In genomic region chr11:19022576-19022975, GRCm38 (mm10) we compare ENCODE assay signal across 11 mouse cellular contexts. TPM values are rescaled to one million over a fixed set of nuclear protein-coding genes. Genes with fewer than 3 reads are reported as not detected.
DNase-seq lines count a peak whose midpoint lies in the region; ATAC-seq lines count a peak whose summit lies in the region.
"Had no signal": no experiment of that assay in that cellular context is flagged by ENCODE, and none has a peak within 500 bp of the region (broad histone marks: within the 10 kb centered on the region; RNA-seq: fewer than 3 reads in every experiment).

No protein-coding gene starts in this region.

- no peaks in the 10 kb centered on the region for H3K9me3 ChIP-seq in kidney, embryonic 16.5 days (ENCODE audit: low read length)
- H3K9me3 ChIP-seq in limb, embryonic 11.5 days (ENCODE audit: control insufficient read depth, low read length), result no peaks in the 10 kb centered on the region
- no peaks in the 10 kb centered on the region for H3K9me3 ChIP-seq in forebrain, embryonic 13.5 days (replicated peaks)
- H3K9me3 ChIP-seq in midbrain, embryonic 15.5 days, result no peaks in the 10 kb centered on the region
- H3K9me3 ChIP-seq: liver, embryonic 15.5 days had no signal

- no peak overlapping the region for H3K4me3 ChIP-seq in kidney, embryonic 16.5 days (ENCODE audit: low read length)
- H3K4me3 ChIP-seq in limb, embryonic 11.5 days (ENCODE audit: low read depth, low read length), result no peak overlapping the region
- no peak overlapping the region for H3K4me3 ChIP-seq in forebrain, embryonic 13.5 days
- no peak overlapping the region for H3K4me3 ChIP-seq in midbrain, embryonic 15.5 days
- H3K4me3 ChIP-seq: liver, embryonic 15.5 days had no signal

- peak overlapping the region; percentile 84 for H3K27ac ChIP-seq in kidney, embryonic 16.5 days (ENCODE audit: low read length)
- H3K27ac ChIP-seq in limb, embryonic 11.5 days (replicated peaks; ENCODE audit: low read depth, low read length), result no peak overlapping the region
- no peak overlapping the region for H3K27ac ChIP-seq in forebrain, embryonic 13.5 days
- no peak overlapping the region for H3K27ac ChIP-seq in midbrain, embryonic 15.5 days
- H3K27ac ChIP-seq: liver, embryonic 15.5 days had no signal

- H3K27me3 ChIP-seq in kidney, embryonic 16.5 days (ENCODE audit: insufficient read depth, low read length), result peaks cover 3% of the 10 kb centered on the region; the same call in 1 of the 2 replicates
- peaks cover 21% of the 10 kb centered on the region for H3K27me3 ChIP-seq in limb, embryonic 11.5 days (ENCODE audit: control insufficient read depth, insufficient read depth, low read length)
- H3K27me3 ChIP-seq in forebrain, embryonic 13.5 days, result peaks cover 55% of the 10 kb centered on the region
- peaks cover 29% of the 10 kb centered on the region; the same call in 1 of the 2 replicates for H3K27me3 ChIP-seq in midbrain, embryonic 15.5 days (replicated peaks)

- DNase-seq in heart, adult 11 months, result peak; percentile 69
- no peak for DNase-seq in heart, adult 9 months (ENCODE audit: low spot score in 2 of 2)
- DNase-seq in kidney, adult 9 months, result no peak
- DNase-seq in embryo, embryonic 11 days, result peak; percentile 34
- peak; percentile 22 for DNase-seq in limb, embryonic 11.5 days (ENCODE audit: low spot score)
- DNase-seq: cerebellum, adult 18-20 months; gastrocnemius, postnatal 10 days had no signal

- H3K9ac ChIP-seq in kidney, embryonic 16.5 days (replicated peaks; ENCODE audit: low read length), result 0 out of 2 replicates have a peak overlapping the region, but pooled peaks have one; percentile 54
- no peak overlapping the region for H3K9ac ChIP-seq in limb, embryonic 11.5 days (ENCODE audit: low read length)
- H3K9ac ChIP-seq in forebrain, embryonic 13.5 days, result no peak overlapping the region
- H3K9ac ChIP-seq in midbrain, embryonic 15.5 days, result no peak overlapping the region
- H3K9ac ChIP-seq: liver, embryonic 15.5 days had no signal

- WGBS in kidney, embryonic 16.5 days, result 40% methylated on average over 2 of the region's 2 CpGs
- WGBS in limb, embryonic 11.5 days, result 15% methylated on average over 2 of the region's 2 CpGs
- 37% methylated on average over 2 of the region's 2 CpGs for WGBS in forebrain, embryonic 13.5 days
- 36% methylated on average over 2 of the region's 2 CpGs for WGBS in midbrain, embryonic 15.5 days

- H3K4me1 ChIP-seq in kidney, embryonic 16.5 days (ENCODE audit: insufficient read depth, low read length), result peaks cover 34% of the 10 kb centered on the region
- H3K4me1 ChIP-seq in limb, embryonic 11.5 days (ENCODE audit: control insufficient read depth, insufficient read depth, low read length), result peaks cover 10% of the 10 kb centered on the region; the same call in 1 of the 2 replicates
- peaks cover 32% of the 10 kb centered on the region for H3K4me1 ChIP-seq in forebrain, embryonic 13.5 days
- H3K4me1 ChIP-seq in midbrain, embryonic 15.5 days, result peaks cover 27% of the 10 kb centered on the region

- H3K4me2 ChIP-seq in kidney, embryonic 16.5 days (replicated peaks; ENCODE audit: low read depth, low read length), result peak overlapping the region; percentile 36
- no peak overlapping the region for H3K4me2 ChIP-seq in limb, embryonic 11.5 days (ENCODE audit: low read depth, severe bottlenecking)
- no peak overlapping the region for H3K4me2 ChIP-seq in forebrain, embryonic 13.5 days
- no peak overlapping the region for H3K4me2 ChIP-seq in midbrain, embryonic 15.5 days
- H3K4me2 ChIP-seq: liver, embryonic 15.5 days had no signal

- no peaks in the 10 kb centered on the region for H3K36me3 ChIP-seq in kidney, embryonic 16.5 days (ENCODE audit: insufficient read depth, low read length)
- no peaks in the 10 kb centered on the region for H3K36me3 ChIP-seq in limb, embryonic 11.5 days (ENCODE audit: control insufficient read depth, insufficient read depth, low read length)
- no peaks in the 10 kb centered on the region for H3K36me3 ChIP-seq in forebrain, embryonic 13.5 days (ENCODE audit: poor library complexity, severe bottlenecking)
- no peaks in the 10 kb centered on the region for H3K36me3 ChIP-seq in midbrain, embryonic 15.5 days (replicated peaks)
- H3K36me3 ChIP-seq: liver, embryonic 15.5 days had no signal

- ATAC-seq in kidney, embryonic 16.5 days (ENCODE audit: low FRiP score, low TSS enrichment), result no peak
- no peak for ATAC-seq in limb, embryonic 11.5 days (ENCODE audit: insufficient number of reproducible peaks, low FRiP score, low TSS enrichment, low read depth)
- ATAC-seq in forebrain, embryonic 13.5 days, result no peak
- ATAC-seq in midbrain, embryonic 15.5 days (replicated peaks), result no peak

RNA-seq across cellular contexts. Expression of gene Meis1, which starts 3.8 kb away (rescaled TPM):
- 124 and 127 TPM in 2 replicates for polyA plus RNA-seq in kidney, embryonic 16.5 days (2015; fragmentation: Nextera tagmentation; extraction: Ambion mirVana)
- 69.8 and 85.0 TPM in 2 replicates for polyA plus RNA-seq in limb, embryonic 11.5 days (2014; fragmentation: Nextera tagmentation; extraction: Ambion mirVana)
- 28.6 and 46.9 TPM in 2 replicates for polyA plus RNA-seq in forebrain, embryonic 13.5 days (2015; fragmentation: Nextera tagmentation; extraction: Ambion mirVana)
- 38.5 and 43.1 TPM in 2 replicates for polyA plus RNA-seq in midbrain, embryonic 15.5 days (2015; fragmentation: Nextera tagmentation; extraction: Ambion mirVana)

Comparison
In these comparisons a context has a peak if more than half of its experiments do, and no peak if none do; other contexts are left out.
1. DNase-seq: peak in heart, adult 11 months (single experiment), embryo, embryonic 11 days (single experiment) and limb, embryonic 11.5 days (single experiment); none in heart, adult 9 months (0 of 2) and kidney, adult 9 months (single experiment).